Mouse (Mus musculus) spleen, postnatal 36 days (tissue): ENCODE data around the gene Traf2.
A peak's percentile ranks its signal among the peaks of the same experiment; 100 is the strongest.

Source experiments
- DNase-seq, 2 experiments: peaks; one replicate each; pipeline ENCODE4 v3.0.0; 2022; ENCODE audit warnings: low spot score in 2 of 2, mixed read lengths in 1 of 2

Traf2 gene

DNA sequence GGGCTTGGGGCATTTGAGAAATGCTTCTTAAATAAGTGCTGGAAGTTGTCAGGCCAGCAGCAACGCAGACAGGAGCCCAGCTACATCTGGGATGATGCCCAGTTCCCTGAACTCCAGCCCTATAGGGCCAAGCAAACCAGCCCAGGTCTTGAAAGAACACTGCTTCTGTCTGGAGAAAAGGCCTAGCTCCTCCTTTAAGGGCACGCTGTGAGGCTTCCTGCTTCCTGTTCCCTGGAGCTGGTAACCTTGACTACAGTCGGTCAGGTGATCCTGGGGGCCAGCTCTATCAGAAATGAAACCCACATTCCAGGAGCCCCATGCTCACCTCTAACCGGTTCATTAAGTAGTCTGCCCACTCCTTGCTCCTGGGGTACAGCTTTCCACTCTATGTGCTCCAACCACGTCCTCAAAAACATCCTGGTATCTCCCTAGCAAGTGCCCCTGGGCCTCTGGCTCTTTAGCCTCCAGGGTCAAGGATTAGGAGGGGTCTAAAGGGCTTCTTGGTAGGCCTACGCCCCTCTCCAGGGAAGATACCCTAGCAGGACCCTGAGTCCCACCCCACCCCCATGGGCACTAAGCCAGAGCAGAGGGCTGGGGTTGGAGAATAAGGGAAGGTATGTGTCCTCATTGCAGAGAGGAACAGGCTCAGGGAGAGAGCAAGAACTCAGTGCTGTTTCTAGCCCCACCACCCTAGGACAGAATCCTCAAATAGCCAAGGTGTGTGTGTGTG lies 48.7 kb downstream of the Traf2 start:
- DNase-seq: no peak

DNA sequence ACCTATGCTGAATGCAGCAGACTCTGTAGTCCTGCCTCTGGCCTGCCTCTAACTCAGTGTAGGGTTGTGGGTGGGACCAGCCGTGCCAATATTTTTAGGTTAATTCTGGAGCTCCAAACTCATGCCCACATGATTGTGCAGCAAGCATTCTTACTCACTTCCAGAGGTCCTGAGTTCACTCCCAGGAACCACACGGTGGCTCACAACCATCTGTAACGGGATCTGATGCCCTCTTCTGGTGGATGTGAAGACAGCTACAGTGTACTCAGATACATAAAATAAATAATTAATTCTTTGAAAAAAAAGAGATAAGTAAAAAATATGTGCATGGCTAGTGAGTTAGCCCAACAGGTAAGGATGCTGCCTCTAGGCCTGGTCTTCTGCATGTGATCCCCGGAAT lies 50.3 kb downstream of the Traf2 start:
- no peak for DNase-seq

DNA sequence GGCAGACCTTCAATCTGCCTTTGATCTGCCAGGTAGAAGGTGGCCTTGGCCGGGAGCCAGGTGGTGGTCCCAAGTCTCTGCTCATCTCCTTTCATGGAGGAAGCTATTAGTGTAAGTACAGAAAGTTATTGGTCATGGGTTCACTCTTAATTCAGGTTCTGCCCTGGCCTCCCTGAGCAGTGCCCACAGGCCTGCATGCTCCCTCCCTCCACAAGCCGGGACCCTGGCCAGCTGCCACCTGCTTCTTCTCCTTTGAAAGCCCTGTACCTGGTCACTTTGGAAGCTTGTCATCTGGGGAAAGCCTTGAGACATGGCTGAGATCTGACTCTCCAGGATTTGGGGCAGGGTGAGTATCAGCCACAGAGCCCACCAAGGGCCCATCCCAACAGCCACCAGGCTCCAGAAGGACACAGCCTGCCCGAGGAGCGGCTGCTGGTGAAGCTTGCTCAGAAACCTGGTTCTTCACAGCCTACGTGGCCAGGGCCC lies 53.2 kb downstream of the Traf2 start, which contains the start of gene Lcn12:
Gene Lcn12 (minus strand): TSS at position 436 of the 486 bp plus-strand sequence.
- no peak for DNase-seq

DNA sequence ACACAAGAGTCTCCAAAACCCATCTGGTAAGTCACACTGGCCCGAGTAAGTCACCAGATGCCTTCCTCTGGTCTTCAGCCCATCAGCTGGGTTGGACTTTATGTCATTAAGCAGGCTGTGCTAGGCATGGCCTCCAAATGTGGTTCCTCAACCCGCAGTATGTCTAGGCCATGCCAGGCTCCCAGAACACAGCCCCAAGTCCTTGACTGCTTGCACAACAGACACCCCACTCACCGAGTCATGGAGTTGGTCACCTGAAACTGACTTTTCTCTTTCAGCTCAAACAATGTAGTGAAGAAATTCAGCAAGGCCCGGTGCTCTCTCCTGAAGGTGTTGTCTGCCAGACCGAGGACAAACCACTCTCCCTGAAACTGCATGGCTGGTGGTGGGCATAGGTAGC lies 53.8 kb downstream of the Traf2 start:
- no peak for DNase-seq

DNA sequence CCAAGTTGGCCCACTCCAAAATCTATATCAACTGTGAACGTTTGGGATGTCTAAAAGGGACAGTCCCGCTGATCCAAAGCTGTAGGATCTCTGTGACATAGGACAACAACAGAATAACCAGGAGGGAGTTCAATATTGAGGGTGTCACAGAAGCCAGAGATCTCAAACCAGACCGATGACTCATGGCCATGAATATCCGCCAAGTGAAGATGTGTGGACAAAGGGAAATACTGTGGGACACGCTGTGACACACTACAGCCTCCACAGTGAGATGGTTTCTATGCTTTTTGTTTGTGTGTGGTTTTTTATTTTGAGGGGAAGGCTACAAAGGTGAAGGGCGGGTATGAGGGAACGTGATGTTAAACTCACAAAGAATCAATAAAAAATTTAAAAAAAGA lies 58.1 kb downstream of the Traf2 start:
- no peak for DNase-seq

DNA sequence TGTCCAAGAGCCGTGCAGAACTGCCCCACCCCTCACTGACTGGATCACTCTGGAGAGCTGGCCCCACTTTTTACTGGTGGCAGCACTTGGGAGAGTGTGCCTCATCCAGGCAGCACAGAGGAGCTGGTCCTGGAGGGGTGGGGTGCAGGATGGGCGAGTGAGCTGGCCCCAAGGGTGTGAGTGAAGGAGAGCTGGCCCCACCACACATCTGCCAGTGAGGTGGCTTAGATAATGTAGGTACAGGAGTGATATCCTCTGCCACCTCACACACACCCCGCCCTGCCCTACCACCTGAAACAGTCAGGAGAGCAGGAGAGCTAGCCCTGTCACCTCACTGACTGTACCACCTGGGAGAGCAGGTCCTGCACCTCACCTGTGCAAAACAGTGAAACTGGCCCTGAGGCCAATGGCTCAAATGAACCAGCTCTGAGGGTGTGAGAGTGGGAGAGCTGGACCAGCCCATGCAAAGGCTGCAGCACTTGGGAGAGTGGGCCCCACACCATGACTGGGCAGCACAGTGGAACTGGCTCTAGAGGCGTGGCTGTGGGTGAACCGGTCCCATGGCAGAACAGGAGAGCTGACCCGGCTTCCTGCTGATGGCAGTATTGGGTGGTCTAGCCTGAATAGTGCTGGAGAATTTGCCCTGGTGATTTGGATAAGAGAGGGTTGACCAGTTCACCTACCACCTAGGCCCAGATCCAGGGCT lies 58.6 kb downstream of the Traf2 start:
- no peak for DNase-seq

DNA sequence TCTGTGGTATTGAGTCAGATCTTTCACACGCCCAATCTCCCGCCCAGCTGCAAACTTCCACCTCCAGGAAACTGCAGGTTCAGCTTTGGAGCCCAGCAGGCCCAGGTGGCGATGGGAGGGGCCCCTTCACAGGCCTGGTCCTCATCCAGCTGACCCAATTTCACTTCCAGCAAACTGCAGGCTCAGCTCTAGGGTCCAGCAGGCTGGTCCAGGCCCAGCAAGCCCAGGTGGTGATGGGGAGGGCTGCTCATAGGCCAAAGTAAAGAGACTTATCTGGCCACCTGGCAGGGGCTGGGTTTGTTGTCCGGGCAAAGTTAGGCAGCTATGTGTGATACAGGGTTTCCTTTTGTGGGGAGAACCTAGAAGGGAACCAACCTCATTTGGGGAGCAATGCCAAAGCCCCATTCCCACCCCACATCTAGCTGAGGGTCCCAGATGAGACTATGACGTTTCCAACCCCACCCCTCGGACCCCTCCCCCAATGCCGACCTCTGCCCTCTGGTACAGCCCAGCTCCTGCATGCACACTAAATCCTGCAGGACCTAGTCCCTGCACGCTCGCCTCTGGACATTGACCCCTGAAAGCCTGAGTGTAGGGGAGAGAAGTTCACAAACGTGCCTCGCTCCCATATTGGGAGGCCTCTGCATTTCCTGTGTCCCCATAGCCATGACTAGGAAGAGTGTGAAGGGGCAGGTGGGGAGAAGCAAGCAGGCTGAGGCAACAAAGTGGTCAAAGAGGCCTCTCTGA lies 61.7 kb downstream of the Traf2 start:
- no peak for DNase-seq

DNA sequence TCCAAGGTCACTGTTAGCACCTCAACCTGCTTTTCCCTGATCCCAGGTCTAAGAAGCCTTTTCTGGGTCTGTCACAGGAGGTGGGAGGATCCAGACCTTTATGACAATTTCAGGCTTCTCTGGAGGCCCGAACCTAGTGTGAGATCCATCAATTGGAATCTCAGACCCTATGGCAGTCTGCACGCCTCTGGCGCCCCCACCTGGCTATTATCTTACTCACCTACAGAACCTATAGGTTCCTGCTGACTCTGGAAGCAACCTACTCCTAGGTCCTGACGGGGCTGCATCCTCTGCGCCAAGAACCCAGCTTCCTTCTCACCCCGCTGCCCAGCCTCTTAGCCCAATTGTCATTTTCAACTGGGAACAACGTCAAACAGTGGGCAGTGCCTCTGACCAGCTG lies 63.8 kb downstream of the Traf2 start:
- peak; percentile 36 to 57 for DNase-seq

DNA sequence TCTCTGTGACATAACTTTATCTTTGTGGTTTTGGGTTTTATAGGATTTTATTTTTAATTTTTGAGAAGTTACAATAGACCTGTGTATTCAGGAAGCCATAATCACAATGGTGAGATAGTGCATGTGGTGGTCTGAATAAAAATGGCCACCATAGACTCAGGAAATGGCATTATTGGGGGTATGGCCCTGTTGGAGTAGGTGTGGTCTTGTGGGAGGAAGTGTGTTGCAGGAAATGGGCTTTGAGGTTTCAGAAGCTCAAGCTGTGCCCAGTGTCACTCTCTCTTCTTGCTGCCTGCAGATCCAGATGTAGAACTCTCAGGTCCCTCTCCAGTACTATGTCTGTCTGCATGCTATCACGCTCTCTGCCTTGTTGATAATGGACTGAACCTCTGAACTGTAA lies 66.2 kb downstream of the Traf2 start:
- no peak for DNase-seq

DNA sequence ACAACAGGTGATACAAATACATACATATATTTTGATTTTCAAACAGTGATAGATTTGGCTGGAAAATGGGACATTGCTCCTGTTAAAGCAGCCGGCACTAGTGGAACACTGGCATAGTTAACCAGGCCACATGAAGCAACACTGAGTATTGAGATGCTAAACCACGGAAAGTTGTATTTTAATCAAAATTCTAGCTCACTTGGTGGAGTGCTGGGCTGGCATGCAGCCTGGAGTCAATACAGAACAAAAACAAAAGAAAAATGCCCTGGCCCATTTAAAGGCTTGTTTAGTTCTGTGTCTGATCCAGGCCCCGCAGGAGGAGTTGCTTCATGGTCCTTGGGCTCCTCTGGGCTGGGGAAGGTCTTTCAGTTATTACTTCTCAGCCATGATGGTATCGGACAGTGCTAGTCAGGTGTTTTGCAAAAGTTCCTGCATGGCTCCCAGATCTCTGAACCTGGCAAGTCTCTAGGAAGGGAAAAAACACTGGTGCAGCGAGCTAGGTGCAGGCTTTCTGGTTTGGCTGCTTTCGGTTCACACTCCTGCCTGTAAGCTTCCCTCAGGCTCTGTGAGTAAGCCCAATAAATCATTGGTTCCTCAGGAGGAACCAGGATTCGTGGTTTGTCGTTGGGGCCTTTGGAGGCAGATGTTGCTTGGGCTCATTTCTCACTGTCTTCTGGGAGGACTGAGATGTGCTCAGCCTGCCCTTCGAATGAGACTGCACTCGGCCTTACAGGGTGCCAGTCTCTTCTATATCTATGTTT lies 67.0 kb downstream of the Traf2 start:
- no peak for DNase-seq

DNA sequence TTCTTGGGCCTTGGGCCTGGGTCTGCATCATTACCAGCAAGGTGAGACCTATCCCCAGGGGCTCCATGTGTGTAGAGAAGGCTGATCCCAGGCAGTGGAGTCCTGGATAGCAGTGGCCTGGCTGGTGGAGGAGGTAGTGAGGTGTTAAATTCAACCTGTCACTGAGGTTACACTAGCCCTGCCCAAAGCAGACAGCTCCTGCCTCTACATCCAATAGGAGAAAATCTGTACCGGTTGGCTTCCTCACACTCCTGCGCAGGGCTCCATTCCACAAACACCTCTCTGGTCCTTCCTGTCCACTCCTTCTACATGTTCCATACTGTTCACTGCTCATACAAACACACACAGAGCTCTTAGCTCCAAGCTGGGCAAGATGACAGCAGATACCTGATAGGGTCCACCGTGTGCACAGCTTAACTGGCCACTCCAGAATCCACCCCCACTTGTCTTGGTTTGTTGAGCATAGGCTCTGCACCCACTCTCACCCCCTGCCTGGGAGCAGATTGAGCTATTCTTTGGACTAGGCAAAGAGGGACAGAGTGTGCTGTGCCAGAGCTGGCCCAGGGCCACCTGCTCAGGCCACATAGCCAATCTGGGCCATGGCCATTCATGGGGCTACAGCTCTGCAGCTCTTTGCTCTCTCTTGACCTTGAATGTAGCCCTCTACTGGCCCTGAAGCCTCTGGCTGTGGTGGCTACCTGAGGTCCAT lies 68.6 kb downstream of the Traf2 start:
- DNase-seq: no peak

DNA sequence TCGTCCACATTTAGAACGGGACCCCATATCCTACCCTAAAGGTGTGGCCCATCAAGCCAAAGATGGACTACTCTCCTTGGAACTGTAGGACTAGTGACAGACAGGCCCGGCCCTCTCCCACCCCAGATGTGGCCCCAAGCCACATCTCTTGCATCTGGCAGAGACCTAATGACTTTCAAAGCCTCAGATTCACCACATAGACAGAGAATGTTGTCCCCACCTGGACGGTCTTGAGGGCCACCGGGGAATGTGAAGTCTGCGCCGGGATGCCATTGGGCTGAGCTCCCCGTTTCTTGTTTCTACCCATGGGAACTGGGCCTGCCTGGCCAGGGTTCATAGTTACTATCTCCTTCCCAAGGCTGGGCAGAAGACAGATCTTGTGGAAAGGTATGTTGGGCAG lies 69.2 kb downstream of the Traf2 start:
- DNase-seq: no peak

DNA sequence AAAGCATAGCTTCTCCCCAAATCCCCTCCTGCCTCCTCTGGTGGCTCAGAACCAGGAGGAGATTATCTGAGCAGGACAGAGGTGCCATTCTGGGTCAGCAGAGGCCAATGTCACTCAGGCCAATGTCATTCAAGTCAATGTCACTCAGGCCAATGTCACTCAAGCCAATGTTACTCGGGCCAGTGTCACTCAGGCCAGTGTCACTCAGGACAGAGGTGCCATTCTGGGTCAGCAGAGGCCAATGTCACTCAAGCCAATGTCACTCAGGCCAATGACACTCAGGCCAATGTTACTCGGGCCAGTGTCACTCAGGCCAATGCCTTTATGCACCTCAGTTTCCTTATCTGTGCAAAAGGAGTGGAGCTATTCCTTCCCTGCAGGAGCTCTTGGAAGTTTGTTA lies 74.2 kb downstream of the Traf2 start:
- no peak for DNase-seq

DNA sequence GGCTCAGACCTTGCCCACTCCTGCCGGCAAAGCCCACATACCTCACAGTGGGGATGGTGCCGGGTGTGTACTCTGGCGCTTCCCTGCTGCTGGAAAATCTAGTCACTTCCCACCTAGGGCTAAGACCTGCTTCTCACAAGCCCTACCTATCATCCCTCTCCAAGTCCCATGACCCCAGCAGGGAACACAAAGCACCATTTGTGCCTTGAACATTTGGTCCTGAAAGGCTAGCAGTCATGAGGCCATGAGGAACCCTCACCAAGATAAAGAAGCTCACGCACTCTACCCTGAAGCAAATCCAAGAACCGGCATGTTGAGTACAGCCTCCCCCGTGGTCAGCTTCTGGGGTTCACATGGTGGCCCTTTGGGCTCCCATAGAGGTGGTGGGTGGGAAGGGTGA lies 76.8 kb downstream of the Traf2 start, which contains the start of gene Ptgds:
Gene Ptgds (minus strand): TSS at position 78 of the 400 bp plus-strand sequence.
- DNase-seq: no peak

DNA sequence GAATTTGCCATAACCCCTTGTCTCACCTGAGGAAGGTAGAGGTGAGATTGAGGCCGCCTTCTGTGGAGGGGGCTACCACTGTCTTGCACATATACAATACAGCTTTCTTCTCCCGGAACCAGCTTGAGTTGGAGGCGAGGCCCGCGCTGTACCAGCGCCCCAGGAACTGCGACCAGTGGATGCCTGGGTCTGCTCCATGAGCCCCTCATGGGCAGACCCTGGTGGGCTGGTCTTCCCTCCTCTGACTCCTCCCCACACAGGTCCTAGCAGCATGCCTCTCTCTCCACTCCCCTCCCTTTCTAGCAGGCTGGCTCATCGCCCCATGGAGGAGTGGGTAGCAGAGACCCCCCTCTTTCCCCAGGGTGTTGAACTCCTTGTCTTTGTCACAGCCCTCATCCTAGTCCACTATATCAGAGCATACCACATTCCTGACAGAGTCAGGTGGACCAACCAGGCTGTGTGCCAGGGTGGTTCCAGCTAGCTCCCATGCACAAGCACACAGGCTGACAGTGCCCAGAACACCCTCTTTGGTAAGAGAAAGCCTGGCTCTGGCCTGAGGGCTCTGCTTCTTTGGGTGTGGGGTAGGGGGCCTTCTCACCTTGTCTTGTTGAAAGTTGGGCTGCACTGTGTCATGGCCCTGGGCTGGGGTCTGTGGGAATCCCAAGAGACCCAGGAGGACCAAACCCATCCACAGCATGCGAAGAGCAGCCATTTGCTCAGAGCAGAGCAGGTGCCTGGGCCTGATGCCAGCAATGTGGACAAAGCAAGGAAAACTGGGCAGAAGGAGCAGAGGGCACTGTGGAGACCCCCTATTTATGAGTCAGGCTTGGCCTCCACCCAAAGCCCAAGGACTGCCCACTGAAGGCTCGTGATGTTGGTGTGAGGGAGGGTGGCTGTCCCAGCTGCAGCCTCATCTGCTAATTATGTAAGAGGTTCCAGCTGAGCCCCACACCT lies 77.5 kb downstream of the Traf2 start:
- no peak for DNase-seq
